Mouse (Mus musculus): ENCODE measurements around the gene 4931422A03Rik. TPM values are rescaled to one million over a fixed set of nuclear protein-coding genes. Genes with fewer than 3 reads are reported as not detected.
"Not testable (repeated sequence)": the region's sequence is repeated elsewhere in the genome, so short reads cannot be mapped to it uniquely, and the experiment has no call there.

The 4931422A03Rik gene
- not detected for total RNA-seq (2021)
- long read RNA-seq, experiment 1 = 0 reads
- long read RNA-seq, experiment 2 = 0 reads

DNA sequence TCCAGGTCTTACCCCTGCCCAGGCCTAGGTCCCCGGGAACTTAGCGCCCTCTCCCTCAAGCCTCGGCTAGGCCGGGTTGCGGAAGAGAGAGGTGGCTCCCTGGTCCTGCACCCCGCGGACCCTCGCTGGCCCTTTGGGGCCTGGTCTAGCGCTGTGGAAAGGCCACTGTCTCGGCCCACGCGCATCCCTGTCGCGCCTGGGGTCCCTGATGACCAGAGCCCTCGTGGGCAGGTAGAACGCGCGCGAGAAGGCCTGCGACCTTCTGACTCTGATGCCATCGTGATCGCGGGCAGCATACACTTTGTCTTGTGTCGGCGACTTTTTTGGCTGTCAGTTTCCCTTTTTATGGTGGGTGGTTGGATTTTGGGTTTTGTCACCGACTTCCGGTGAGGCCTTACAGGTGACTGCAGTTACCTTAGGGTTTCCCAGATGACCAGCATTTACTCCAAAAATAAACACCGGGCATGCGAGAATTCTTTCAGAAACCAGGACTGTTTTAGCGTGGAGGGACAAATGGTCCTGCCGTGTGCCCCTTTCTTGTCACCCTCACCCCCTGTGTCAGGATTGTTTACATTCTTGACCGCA lies at the start of gene 4931422A03Rik:
Gene 4931422A03Rik (minus strand): TSS at position 223 of the 585 bp plus-strand sequence.
- no peak for DNase-seq
- intact Hi-C loops (cut with DNase I; ENCODE audit: low total_unique reads) = no loop called here

DNA sequence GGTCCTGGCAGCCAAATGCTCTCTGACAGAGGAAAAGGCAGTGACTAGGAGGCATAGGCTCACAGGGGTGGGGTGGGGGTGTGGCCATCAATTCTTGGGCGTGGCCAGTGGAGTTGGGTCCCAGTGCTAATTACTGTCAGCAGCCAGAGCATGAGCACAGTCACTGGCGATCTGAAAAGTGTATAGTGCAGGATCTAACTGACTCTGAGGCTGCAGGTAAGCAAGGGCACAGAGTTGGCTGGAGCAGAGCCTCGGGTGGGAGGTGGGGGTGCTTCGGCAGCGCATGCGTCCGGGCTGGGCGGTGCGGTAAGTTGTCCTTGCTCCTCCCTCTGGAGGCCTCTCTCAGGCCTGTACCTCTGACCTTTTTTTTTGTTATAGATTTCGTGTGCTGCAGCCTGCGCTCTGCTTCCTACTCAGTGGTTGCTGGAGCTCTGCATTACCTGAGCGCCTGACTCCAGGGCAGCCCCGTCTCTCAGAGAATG lies 41.6 kb upstream of the 4931422A03Rik start, which contains the start of gene Cd59b:
Gene Cd59b (plus strand): TSS at position 146 of the 482 bp plus-strand sequence.
- intact Hi-C loops (cut with DNase I; ENCODE audit: low total_unique reads) = no loop called here
- DNase-seq = peak; percentile 47

DNA sequence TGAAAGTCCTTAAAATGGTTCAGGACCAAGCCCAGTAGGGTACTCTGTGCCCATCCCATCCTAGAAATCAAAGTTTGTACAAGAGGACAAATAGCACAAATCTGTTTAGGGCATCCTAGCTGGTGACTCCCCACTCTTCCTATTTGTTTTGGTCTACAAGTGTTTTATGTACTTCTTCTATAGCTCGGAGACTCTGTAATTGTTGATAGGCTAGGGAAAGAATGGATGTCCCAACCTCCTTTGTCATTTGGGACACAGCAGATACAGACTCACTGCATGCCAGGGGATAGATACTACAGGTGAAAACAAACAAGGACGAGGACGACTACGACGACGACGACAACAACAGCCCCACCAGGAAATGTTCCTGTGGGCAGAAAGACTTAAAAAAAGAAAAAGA lies 40.3 kb upstream of the 4931422A03Rik start, which contains the start of gene Gm10799:
Gene Gm10799 (minus strand): TSS at position 101 of the 400 bp plus-strand sequence.
- intact Hi-C loops (cut with DNase I; ENCODE audit: low total_unique reads); DNase-seq: not testable (repeated sequence)

DNA sequence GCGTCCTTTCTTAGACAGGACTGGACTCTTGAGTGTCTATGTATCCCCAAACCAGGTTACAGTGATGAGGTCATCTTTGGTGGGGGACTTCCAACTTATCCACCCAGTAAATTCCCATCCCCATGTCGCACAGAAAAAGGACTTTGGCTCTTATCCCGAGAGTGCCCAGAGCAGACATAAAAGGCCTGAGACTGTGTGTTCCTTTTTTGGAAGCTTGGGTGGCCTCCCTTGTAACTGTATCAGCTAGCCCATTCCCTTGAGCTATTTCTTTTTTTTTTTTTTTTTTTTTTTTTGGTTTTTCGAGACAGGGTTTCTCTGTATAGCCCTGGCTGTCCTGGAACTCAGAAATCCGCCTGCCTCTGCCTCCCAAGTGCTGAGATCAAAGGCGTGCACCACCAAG lies 37.4 kb upstream of the 4931422A03Rik start, which contains the start of gene Gm10912:
Gene Gm10912 (plus strand): TSS at position 301 of the 400 bp plus-strand sequence.
- intact Hi-C loops (cut with DNase I; ENCODE audit: low total_unique reads); DNase-seq: not testable (repeated sequence)

DNA sequence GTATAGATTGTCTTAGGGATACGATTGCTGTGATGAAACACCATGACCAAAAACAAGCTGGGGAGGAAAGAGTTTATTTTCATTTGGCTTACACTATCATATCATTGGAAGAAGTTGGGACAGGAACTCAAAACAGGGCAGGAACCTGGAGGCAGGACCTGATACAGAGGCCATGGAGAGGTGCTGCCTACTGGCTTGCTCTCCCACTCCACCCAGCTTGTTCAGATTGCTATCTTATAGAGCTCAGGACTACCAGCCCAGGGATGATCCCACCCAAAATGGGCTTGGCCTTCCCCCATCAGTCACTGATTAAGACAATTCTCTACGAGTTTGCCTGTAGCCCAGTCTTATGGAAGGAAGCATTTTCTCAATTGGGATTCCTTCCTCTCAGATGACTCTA lies 36.0 kb upstream of the 4931422A03Rik start:
- intact Hi-C loops (cut with DNase I; ENCODE audit: low total_unique reads) = no loop called here

DNA sequence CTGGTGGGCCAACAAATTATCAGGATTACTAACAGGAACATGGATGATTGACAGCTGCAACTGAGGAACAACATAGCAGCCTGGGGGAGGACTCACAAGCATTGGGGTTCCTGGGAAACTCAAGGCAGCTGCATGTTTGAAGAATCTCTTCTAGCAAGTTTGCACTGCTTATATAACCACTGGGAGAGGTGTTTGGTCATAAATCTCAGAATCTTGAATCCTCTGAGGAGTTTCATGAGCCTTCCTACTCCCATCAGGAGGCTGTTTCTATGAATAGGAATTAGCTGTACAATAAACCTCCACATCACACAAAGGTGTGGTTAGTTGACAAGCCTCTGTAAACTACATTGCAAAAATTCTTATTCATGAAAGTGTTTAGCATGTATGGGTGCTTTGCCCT lies 34.5 kb upstream of the 4931422A03Rik start:
- DNase-seq = no peak
- intact Hi-C loops (cut with DNase I; ENCODE audit: low total_unique reads) = no loop called here

More for the DNA sequence above, 36.0 kb upstream of the 4931422A03Rik start:
- DNase-seq = no peak

DNA sequence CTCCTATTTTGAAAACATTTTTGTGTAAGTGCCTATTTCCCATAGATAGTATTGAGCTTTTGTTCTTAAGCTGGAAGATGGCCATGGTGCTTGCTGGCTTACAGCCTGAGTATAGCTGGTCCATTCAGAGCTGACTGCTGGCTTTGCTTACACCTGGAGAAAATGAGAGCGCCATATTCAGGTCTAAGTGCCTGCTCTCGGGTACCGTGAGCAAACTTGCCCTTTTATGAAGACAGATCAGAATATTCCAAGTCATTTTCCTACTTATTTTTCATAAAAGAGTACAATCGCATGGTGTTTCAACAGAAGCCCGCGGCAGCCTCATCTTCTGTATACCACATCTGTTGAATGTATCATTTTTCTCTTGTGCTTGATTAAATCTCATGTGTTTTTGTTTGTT lies 32.8 kb upstream of the 4931422A03Rik start:
- intact Hi-C loops (cut with DNase I; ENCODE audit: low total_unique reads) = no loop called here
- no peak for DNase-seq

DNA sequence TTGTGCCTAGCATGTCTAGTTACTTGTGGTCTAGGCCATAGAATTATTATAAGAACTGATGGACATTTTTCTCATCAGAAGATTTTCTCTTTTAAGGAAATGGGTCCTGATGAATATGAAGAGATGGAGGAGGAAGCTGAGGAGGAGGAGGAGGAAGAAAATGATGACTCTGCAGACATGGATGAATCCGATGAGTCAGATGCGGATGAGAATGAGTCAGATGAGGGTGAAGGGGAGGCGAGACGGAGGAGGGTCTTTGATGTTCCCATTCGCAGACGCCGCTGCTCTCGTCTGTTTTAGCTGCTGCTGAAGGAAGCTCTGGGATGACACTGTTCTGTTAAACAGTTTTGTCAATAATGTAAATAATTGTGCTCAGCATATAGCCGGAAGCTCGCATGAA lies 31.6 kb upstream of the 4931422A03Rik start:
- intact Hi-C loops (cut with DNase I; ENCODE audit: low total_unique reads) = no loop called here
- no peak for DNase-seq

DNA sequence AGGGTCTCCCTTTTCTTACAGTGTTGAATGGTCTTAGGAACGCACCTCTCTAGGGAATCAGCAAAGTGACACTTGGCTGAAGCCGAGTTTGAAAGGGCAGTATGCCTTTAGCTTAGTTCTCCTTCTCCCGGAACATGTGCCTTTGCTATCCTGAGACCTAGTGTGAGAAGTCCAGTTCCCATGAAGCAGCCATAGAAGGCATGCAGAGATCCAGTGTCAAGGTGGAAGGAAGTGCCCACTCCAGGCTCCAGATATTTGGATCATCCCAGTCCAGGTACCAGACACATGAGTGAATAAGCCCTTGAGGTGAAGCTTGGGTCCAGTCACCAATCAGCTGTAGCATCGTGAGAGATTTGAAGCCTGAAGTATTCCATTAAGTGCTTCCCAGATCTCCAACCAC lies 30.8 kb upstream of the 4931422A03Rik start:
- intact Hi-C loops (cut with DNase I; ENCODE audit: low total_unique reads) = no loop called here

DNA sequence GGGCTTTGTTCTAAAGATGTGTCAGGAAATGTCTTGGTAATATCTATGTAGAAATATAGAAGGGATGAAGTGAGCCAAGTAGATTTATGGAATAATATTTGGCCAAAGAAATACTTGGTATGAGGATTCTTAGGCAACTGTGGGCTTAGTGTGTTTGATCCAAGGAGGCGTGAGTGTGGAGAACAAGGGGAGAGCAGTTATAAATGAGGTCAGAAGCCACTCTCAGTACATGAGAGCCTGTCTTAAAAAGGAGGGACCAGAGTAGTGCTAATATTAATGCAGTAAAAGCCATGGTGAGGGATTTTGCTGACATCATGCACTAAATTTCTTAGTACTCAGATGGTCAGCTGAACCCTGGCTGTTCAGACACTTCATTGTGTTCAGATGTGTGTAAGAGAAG lies 30.2 kb upstream of the 4931422A03Rik start:
- intact Hi-C loops (cut with DNase I; ENCODE audit: low total_unique reads) = no loop called here
- no peak for DNase-seq

More for the DNA sequence above, 30.8 kb upstream of the 4931422A03Rik start:
- no peak for DNase-seq

DNA sequence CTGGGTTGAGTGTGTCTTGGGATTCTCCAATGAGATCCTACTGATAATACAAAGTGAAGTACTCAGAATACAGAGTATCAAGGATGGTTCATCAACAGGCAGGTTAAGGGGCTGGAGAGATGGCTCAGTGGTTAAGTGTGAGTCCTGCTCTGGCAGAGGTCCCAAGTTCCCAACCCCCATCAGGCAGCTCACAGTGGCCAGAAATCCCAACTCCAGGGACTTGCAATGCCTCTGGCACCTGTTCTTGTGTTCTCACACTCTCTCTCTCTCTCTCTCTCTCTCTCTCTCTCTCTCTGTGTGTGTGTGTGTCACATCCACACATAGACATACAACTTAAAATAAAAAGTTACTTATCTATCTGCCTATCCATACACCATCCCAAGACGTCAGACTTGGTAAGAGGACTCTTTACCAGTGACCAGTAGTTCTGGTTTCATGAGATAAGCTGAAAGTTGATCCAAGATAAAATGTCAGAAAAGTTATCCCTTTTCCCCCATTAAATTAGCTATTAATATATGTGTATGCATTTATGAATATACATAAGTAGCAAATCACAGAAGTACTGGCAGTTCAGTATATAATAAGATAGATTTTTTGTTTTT lies 16.4 kb upstream of the 4931422A03Rik start:
- peak; percentile 26 for DNase-seq
- intact Hi-C loops (cut with DNase I; ENCODE audit: low total_unique reads) = no loop called here

DNA sequence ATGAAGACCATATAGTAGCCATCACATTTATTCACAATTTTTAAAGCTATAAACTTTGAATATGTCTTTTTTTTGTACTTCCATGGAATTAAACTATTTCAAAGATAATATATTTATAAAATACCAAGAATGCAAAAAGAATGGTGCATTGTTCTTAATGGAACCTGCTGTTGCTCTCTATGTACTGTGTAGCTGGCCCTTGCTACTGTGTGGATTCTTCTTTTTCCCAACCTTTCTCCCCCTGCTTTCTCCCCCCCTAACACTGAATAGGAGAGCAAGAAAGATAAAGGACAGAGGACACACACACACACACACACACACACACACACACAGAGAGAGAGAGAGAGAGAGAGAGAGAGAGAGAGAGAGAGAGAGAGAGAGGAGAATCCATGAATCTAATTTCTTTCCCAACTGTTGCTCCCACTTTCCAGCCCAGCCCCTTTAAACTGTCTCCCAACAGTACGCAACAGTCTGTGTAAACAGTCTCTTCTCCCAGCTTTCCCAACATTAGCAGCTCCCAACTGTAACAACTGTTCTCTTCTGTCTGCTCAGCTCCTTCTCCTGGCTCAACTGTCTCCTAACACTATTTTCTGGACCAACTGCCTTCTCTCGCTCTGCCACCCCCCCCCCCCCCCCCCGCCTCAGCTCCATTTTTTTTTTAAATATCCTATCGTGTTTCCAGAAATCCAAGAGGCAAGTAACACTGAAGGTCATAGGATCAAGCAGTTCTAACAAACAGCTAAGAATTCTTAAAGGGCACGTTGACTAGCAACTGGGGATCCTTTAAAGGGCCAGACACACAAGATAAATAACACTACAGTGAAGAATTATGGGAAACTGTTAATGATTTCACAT lies 15.7 kb upstream of the 4931422A03Rik start:
- intact Hi-C loops (cut with DNase I; ENCODE audit: low total_unique reads) = no loop called here
- DNase-seq = no peak

DNA sequence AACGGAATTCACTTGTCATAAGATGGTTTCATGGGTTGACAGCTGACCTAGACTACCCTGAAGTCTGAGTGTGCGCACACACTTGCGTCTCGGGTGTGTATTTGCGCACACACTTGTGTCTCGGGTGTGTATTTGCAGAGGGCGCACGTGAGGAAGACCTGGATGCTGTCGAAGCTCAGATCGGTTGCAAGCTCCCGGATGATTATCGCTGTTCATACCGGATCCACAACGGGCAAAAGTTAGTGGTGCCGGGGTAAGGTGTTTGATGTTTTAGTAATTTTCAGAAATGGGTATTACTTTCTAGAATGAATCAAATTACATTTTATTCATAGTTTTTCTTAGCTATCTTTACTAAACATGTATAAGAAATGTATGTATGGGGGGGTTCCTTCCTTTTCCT lies 14.6 kb upstream of the 4931422A03Rik start:
- no peak for DNase-seq
- intact Hi-C loops (cut with DNase I; ENCODE audit: low total_unique reads) = no loop called here

DNA sequence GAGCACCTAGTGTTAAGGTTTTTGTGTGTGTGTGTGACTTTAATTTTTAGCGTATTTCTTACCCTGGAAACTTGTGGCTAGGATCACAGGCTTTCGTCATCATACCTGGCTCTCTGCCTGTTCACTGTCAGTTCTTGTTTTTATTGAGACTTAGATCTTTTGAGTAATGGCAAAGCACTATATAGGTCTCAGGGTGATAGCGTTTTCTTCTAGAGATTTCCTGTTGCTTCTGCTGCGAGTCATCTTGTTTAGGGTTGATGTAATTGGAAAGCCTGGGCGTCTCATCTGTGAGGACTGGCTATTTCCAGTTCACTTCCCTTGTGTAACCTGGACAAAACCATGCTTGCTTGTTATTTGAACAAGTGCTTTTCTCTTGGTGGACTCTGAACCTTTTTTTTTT lies 13.5 kb upstream of the 4931422A03Rik start:
- DNase-seq = no peak
- intact Hi-C loops (cut with DNase I; ENCODE audit: low total_unique reads) = no loop called here

DNA sequence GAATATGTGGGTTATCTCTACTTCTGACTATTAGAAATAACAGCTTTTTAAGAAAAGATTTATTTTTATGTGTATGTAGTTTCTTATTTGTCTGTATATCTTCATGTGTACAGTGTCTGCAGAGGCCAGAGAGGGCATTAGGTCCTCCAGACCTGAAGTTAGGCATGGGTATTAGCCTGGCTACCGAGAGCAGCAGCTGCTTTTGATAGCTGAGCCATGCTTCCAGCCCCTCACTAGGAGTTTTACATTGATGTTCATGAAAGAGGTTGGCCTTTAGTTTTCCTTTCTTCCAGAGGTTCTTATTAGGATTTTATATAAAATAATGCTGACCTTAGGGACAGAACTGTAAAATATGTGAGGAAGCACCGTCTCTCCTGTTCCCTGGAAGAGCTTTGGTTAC lies 10.1 kb upstream of the 4931422A03Rik start:
- intact Hi-C loops (cut with DNase I; ENCODE audit: low total_unique reads) = loop anchor here (10.0 kb wide), 2 partner anchors 97 to 387 kb away; no protein-coding TSS in a partner anchor
- no peak for DNase-seq

DNA sequence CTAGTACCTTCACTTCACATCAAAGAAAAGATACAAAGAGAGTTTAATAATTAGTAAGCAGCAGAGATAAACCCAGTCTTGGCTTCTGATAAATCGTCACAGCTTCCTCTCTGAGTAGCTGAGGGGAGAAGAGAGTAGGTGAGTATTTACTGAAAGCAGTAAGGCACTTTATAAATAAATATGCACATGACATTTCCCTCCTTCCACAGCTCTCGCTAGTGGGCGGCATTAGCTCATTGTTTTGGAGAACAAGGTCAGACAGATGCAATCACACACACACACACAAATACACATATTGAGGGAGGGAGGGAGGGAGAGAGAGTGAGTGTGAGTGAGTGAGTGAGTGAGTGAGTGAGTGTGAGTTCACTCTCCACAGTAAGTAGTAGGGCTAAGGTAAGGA lies 8.2 kb upstream of the 4931422A03Rik start:
- DNase-seq = no peak
- intact Hi-C loops (cut with DNase I; ENCODE audit: low total_unique reads) = loop anchor here (10.0 kb wide), 2 partner anchors 98 to 388 kb away; no protein-coding TSS in a partner anchor

DNA sequence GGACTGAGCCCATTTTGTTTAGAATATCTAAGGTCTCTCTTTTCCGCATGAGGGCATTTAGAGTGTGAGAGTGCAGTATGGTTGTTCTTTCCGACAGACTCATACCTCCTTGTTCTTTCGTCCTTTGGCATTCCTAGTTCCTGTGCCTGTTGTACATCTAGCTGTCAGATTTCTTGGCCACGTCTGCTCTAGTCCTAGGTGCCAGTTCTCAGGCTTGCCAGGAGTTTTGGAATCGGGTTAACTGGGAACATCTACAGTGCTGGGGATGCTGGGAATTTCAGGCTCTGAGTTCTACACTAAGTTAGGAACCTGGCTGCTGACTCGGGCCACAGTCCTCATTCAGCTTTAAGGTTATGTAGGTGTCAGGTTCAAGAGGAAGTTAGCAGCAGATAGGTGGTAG lies 7.4 kb upstream of the 4931422A03Rik start:
- no peak for DNase-seq
- intact Hi-C loops (cut with DNase I; ENCODE audit: low total_unique reads) = loop anchor here (10.0 kb wide), 2 partner anchors 99 to 389 kb away; no protein-coding TSS in a partner anchor

DNA sequence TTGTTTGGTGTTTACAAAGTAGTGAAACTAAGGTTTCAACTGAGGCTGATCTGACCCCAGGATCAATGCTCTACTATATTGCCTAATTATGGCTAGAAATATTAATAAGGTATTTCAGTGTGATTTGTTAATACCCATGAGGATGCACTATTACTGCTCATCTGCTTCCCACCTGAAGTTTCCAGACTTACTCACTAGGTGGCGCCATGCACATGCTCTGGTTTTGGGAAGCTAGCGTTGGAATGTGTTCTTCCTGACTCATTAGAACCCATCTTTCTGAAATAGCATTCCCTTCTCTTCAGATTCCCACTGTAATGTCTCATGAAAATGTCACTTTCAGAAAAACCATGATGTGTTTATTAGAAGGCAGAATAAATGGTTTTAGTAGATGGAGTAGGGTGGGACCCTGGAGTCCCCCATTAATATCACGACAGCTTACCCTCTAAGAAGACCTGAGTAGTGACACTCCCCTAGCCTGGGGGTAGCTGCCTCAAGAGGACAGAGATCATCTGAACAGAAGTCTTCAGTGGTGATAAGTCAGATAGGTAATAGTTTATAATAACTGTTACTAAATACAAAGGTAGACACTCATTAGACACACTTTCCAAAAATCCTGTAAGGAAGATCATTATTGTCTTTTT lies 6.8 kb upstream of the 4931422A03Rik start:
- intact Hi-C loops (cut with DNase I; ENCODE audit: low total_unique reads) = loop anchor here (10.0 kb wide), 2 partner anchors 100 to 390 kb away; no protein-coding TSS in a partner anchor
- DNase-seq = peak; percentile 45

DNA sequence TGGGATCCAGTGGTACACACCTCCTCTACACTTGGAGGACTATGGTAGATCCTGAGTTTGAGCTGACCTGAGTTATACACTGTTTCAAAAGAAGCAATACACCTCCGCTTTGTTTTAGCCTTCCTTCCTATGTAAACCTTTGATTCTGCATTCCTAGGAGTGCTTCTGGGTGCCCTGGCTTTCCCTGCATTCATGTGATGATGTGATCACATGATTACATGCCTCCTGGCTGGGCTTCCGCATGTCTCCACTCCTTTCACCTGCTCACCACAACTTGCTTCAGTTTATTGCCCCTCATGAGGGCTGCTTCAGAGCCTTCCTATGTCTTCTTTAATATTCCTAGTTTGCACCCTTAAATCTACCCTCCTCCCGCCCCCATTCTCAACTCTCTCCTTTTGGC lies 3.9 kb upstream of the 4931422A03Rik start:
- intact Hi-C loops (cut with DNase I; ENCODE audit: low total_unique reads) = loop anchor here (10.0 kb wide), 2 partner anchors 103 to 393 kb away; no protein-coding TSS in a partner anchor
- DNase-seq = no peak
